Mouse (Mus musculus): ENCODE measurements at regions not wholly inside any gene's neighbourhood (a gene's known extent, or its start where the extent isn't known, plus 50 kb on each side); places are given as distances from the start of the nearest gene placed in this dataset.
"Not testable (repeated sequence)": the region's sequence is repeated elsewhere in the genome, so short reads cannot be mapped to it uniquely, and the experiment has no call there.

DNA sequence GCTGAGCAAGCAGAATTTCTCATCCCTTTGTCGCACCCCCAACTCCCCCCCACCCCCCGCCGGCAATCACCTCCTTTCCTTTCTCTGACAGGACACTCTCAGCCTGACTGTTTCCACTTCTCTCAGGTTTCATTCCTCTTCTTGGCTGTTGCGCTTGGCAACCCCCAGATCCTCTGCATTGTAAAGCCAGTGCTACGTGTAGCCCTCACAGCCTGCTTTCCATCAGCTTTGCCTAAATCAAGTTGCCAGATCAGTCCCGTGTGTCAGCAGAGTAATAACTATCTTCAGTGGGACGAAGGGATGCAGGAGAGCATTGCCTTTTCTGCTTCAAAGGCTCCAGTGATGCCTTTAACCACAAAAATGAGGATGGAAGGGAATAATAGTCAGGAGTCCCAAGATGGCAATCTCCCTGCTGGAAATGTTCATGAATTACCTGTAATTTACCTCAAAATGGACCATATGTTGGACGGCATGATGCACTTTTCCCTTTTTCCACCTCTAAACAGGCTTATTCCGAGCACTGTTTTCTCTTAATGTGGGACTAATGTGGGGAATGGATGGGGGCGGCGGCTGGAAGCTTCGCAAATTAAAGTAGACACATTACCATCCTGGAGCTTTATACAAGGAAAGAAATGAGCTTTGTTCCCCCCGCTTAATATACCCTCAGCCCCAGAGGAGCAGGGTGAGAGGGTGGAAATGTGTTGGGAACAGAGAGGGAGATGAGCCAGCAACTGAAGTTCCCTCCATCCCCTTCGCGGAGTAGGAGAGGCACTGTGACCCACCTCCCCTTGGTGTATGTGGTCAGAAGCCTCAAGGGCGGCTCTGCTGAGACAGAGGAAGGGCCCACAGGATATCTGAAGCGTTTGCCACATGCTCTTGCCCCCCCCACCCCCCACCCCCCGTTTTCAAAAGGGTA, 168.3 kb upstream of the Npvf start:
- DNase-seq: no peak

DNA sequence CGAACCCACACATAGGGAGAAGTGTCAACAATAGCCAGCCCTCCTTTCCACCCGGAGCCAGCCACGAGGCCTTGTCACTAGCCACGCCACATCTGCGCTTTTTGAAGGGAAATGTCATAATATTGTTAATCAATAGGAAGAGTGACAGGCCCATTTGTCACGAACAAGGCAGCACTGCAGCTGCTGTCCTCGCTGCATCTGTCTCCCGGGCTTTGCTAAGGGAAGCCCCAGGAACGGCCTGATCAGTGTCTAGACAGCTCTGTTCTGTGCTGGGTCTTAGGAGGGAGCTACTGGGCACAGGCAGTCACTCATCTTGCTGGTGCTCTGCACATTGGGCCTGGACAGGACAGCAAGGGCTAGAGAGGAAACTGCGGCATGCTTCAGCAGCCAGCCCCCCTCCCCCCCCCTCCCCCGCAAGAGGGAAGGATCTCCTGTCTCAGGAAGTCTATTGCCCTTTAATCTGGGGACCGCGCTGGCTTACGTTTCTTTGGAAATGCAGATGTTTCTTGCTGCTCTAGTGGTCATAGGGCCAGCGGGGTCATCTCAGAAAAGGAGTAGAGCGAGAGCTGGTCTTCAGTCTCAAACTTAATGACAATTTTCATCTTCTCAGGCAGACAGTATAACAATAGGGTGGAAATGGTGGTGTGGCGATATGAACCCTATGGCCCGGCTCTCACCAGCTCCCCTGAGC, 169.1 kb upstream of the Npvf start:
- no peak for DNase-seq

DNA sequence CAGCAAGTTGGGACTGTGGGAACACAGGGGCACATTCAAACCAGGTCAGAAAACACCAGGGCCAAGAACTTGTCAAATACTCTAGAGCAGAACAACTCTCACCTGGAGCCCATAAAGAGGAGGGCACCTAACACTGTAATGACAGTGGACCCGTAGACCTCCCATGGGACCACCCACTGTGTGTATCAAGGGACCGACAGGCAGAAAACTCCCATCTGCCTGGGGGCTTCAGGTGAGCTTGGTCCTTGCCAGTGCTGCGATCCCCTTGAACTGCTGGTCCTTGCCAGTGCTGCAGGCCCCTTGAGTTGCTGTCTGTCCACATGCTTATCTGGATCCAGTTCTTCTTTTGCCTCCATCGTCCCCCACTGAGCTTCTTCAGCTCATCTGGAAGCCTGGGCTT, 170.2 kb upstream of the Npvf start:
- no peak for DNase-seq

DNA sequence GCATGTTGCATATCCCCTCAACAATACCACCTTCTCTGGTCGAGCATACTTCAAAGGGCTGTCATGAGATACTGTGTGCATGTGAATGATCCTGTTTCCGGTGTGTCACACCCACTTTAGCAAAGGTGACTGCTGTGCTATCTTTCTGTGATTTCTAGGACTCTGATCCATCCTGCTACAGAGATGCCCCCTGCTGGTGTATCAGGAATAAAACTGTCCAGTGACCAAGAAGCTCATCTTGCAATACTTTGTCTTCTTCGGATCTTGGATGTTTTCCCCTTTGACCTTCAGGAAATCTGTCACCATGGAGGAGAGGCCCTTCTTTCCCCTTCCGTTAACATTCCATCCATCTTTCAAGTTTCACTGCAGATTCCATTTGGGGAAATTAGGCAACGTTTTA, 177.5 kb upstream of the Npvf start:
- DNase-seq: peak; percentile 8

DNA sequence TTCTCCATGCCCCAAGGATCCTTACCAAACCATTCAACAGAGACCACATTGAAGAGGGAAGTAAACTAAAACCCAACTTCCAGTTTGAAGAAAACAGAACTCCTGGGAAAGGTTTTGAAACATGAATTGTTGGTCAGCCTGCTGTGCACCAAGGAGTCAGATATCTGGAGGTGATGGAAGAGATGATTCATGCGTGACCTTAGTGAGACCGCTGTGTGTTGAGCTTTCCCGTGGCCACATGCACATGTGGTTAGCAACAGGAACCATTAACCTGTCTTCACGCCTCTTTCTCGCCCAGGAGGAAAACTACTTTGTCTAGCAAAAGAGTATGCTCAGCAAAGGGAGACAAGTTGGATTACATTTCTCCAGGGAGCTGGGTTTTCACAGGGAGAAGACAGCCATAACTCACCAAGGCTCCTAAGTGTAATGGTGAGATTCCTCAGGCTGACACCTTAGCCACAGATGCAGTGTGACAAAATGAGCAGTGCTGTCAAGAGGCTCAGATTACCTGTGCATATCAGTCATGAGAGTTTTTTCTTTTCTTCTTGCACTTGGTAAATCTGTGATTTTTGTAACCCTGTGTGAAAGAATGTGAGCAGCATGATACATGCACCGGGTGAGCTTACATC, 181.9 kb upstream of the Npvf start:
- DNase-seq: no peak

DNA sequence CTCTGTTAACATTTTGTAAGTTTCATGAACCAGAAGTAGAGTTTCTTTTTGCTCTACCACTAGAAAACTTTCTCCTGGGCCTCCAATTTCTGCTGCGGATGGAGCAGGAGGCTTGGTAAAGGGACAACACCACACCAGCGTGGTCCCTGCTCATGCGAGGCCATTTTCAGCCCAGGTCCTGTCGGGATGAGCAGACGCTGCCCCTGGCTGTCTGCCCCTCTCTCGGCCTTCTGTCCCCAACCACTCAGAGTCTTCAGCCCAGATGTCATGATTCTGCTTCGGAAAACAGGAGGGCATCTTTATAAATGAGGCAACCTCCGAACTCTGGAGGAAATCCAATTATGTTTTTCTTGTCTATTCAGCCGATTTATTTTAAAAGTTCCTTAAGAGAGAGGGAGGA, 186.6 kb upstream of the Npvf start:
- DNase-seq: no peak

DNA sequence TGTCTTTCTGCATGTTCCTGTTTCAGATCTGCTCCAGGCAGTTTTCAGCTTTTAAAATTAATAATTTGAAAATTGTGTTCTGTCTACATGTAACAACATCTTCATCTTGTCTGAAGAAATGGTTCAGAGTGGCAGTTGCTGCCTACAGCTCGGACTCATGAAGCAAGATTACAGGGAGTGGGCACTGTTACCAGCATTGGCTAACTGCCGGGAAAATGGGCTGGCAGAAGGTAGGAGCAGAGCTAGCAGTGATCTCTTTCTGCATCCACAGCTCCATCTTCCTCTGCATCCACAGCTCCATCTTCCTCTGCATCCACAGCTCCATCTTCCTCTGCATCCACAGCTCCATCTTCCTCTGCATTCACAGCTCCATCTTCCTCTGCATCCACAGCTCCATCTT, 191.0 kb upstream of the Npvf start:
- DNase-seq: not testable (repeated sequence)

DNA sequence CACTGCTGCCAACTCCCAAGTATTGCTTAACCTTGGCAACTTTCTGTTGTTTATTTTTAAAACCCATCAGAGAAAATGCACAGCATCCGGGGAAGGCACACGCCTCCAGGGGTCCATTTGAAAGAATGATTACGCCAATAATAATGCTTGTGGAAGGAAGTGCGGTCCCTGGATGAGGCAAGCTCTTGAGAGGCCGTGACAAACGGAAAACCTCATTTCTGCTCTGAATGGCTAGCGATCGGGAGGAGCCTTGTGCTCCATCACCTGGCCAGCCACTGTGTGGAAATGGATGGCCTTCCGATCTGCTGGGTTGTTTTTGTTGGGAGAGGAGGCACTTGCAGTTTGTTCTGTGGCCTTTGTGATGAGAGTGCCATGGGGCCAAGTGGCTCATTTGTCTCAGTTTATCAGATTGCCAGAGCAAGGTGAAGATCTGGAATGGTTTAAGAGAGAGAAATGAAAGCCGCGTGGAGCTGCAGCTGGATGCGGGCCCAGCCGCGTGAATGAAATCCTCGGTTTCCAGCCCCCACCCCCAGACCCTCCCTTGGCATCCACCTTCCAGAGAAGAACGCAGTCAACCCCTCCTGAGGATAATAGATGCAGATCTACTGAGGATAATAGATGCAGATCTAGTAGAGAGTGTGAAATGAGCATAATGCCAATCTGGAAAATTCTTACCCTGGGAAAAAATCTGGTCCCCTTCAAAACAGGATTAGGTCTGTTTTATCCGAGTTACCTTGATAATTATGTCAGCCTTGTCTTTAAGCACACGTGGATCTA, 192.7 kb upstream of the Npvf start:
- no peak for DNase-seq

DNA sequence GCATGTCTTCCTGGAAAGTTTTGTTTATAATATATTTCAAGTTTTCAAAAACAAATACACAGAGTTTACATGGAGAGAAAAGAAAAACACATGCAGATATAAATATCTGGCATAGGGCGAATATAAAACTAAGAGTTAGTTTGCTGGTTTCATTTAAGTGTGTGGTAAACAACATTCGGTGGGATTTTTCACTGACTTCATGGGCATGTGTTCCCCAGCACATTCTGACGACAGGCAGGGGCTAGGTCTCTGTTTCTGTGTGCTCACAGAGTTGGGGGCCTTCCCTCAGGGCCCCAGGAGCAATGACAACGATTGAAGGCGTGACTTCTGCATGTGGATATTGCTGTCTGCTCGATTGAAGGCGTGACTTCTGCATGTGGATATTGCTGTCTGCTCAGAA, 193.3 kb upstream of the Npvf start:
- DNase-seq: no peak

DNA sequence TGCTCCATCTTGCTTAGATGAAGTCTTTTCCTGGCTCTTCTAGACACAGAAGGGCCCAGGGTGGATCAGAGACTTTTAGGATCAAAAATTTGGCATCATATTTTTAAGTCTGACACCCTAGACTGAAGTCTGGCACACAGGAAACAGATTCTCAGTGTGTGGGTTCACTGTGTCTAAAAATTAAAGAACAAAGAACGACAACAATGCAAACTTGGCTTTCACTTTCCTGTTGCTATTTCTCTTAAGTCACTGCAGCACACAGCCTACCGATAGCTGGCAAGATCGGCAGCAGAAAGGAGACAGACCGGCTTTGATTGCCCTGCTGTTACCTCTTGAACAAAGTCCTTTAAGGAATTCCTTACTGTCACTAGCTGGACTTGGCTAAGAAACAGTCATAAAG, 204.9 kb upstream of the Npvf start:
- peak; percentile 3 for DNase-seq

DNA sequence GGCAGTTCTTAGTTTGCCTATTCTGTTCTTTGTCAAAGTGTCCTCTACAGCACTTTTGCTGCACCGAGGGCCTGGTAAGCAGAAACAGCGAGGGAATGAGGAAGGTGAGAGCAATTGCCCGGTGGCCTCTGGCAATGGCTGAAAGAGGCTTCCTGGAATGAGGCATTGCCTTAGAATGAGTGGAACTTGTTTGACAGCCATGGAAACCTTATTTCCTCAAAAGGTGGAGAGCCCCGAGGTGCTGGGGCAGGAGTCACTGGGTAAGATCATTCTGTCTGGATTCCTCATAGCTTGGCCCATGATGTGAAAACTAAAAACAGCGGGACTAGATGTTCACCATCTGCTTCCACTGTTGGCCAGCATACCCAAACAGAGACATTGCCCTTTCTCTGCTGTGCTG, 223.8 kb upstream of the Npvf start:
- DNase-seq: no peak

DNA sequence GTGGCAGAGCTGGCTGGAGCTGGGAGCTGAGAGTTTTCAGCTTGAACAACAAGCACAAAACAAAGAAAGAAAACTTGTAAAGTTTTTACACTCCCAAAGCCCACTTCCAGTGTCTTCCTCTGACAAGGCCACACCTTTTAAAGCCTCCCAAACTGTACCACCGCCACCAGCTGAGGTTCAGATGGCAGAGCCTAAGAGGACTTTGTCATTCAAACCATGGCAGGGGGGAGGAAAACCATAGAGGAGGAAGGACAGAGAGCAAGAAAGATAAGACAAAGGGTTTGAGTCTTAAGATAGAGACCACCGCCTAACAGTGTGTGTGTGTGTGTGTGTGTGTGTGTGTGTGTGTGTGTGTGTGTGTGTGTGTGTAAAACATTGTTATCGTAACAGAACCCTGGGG, 228.1 kb upstream of the Npvf start:
- DNase-seq: no peak

DNA sequence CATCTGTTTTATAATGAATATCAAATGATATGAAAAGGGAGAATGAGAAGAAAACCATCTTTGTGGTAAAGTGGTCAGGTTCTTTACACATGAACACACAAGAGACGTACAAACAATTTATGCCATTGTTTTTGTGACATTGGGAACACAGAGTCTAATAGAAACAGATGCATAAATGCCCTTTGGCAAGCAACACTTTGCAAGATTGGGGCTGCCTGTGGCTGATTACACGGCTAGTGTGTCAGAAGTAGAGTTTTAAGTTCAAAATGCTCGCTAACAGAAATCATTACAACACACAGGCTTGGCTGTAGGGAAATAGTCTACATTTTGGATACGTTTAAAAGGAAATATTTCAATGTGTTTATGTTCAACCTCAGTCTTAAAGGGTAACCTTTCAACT, 228.5 kb upstream of the Npvf start:
- DNase-seq: no peak

DNA sequence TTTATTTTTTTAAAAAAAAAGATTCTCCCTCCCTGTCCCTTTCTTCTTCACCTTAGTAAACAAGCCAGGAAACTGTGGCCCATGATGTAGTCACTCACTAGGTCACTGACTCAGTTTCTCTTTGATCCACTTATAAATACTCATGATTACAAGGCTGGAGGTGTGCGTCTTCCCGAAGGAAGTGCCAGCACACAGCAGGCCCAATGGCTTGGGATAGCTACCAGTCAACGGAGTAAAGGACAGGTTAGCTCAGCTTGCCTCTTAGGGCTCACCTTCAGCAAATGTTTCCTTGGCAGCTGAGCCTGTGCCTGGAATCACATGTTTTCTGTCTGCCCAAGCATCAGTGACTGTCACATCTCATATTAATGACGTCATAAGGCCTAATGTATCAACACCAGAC, 230.8 kb upstream of the Npvf start:
- DNase-seq: no peak

DNA sequence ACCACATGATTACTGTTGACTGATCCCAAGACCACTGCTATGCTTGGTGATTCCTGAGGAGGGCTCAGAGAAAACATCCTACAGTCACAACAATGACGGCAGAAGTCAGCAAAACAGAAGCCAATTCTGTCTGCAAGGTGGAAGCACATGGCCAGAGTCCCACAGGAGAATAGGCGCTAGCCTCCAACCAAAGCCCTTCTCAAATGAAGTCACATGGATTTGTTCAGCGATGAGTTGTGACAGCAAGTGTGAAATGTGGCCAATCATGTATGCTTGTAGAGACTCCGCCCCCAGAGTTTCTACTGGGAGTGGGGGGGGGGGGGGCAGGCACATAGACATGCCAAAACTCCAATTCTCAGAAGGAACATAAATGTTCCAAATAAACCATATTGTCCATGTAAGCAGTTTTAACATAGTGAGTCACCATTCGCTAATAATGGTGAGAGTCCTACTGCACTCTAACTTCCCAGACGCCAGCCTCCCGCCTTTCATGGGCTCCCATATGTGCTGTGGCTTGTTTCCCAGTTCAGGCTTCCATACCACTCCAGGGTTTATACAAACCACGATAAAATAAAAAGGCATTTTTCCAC, 231.6 kb upstream of the Npvf start:
- DNase-seq: no peak

DNA sequence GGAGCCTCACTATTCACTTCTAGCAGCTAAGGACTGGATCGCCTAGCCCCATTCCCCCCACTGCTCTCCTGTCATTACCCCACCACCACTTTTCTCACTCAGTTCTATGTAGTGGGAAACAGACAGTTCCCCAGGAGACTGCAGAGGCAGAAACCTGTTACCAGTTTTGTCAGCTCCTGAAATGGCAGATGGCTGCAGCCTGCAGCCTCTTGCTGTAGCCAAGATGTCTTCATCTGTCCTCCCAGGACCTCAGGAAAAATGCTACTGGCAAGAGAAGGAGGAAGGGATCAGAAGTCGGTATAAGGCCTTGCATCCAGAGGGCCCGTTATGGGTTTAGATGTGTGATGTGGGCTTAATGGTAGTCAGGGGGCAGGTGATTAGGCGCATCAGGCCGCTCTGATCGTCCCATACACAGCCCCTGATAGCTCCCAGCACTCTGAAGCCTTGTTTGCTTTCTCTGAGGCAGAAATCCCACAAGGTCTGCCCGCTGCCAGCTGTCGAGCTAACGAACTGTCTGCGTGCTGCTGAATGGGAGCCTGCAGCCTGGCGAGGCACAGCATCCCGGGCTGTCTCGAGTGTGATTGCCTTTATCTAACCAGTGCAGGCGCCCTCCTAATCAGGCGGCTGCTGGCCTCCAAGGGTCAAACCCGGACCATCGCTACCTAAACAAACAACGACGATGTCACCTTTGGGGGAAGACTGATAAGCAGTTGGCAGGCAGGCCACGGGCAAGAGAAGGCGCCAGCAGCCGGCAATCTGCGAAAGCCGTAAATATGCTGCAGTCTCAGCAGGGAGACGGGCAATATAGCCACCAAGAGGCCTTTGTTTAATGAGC, 236.3 kb upstream of the Npvf start:
- DNase-seq: peak; percentile 58

DNA sequence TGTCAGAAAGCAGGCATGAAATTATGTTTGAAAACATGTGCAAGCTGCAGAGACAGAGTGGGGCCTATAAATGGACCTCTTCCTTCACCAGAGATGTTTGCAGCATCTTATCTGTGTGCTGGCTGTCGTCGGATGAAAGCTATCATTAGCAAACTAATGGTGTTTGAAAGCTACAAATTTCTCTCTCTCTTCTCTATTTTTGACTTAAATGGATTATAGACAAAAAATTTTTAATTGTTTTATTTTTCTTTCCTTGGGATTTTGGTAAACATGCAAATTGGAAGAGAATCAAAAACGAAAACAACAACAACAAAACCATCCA, 236.9 kb upstream of the Npvf start:
- no peak for DNase-seq

DNA sequence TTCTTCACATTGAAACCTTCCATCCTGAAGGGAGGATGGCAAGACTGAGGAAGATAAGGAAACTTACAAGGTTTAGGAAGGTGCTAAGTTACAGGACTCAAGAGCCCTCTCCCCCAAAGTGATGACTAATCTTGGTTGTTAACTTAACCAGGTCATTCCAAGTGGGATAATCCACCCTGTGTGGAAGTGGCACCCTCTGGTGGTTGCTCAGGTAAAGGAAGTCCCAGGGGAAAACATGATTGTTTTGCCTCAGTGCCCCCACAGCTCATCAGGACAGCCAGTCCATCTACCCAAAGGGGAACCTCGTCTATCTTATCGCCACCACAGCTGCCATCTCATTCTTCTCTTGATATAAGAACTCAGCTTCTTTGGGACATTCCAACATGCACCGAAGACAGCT, 244.6 kb upstream of the Npvf start:
- DNase-seq: peak; percentile 16

DNA sequence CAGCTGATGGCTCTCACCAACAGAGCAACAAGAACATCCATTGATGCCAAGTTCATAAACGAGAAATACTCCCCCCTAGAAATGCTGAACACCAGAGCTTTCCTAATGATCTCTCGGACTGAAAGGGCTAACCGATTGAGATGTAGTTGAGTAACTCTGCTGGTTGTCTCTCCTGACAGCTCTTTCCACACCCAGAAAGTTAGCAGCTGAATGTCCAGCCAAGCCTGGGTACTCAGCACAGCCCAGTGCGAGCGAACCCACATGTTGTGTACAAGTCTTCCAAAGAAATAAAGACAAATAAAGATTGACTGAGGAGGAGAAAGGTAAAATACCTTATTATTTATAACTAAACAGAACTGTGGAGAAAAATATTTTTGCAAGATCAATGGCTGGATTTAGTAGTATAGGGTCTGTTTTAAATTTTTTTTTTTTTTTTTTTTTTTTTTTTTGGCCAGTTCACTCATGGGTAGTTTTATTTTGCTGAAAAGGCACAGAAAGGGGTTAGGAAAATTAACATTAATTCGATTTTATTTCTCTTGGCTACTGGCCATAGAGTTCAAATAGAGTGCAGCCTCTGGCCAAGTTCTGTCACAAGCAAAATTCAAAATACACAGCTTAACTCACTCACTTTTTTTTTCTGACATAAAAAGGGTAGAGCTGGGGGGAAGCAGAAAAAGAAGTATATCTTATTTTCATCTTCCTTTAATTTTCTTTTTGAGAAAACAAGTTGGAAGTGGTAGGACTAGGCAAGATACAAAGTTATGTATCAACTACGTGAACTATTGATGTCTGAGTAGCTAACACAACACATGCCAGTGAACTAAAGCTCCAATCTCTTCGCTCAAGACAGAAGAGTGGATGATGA, 261.2 kb upstream of the Npvf start:
- no peak for DNase-seq

DNA sequence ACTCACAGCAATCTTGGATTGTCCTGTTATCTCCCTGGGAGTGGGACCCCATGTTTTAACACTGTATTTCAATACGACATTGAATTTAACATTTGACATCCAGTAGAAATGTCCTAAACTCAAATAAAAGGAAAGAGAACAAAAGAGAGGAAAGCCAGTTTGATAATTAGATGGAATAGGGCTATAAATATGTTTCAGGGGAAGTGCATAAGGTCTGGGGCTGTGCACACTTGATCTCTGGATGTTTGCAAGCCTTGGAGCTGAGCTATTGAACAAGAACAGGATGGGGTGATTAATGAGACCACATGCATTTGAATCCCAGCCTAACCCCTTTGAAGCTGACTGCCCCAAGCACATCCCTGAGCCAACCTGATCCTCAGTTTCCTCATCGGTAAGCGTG, 264.0 kb upstream of the Npvf start:
- DNase-seq: no peak

DNA sequence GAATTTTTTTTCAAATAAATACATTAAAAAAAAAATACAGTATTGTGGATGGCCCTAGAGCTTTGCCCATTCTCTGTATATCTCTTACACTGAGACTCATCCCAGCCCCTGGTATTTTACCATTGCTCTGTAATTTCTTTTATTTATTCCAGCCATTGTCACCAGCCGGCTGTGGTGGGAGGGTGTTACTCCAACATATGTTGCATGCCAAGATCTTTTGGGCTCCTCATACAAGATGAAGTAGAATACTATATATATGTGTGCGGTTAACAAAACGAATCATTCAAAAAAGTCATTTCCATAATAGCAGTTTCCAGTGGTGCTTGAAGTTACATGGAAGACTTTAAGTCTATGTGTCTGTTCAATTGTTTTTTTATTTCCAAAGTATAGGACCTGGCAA, 268.0 kb upstream of the Npvf start:
- DNase-seq: no peak

Data from lung, postnatal 36 days (tissue).